14 mouse cellular contexts compared by ENCODE assay signal in the genomic region with DNA sequence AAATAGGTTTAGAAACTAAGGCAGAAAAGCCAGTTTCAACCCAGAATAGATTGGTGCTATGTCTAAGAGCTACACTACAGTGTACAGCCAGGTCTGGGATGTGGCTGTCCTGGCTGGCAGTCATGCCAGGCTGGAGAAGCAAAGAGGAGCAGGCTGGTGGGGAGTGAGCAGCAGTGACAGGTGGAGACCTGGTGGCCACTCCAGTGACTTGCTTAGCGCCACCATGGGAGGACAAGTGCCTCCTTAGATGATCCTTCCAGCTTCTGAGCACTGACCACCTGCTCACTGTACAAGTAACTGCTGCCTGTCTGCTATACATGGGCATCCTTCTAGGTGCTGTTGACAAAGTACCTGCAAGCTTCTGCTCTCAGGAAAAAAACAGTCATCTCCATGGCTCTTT. TPM values are rescaled to one million over a fixed set of nuclear protein-coding genes. Genes with fewer than 3 reads are reported as not detected.
DNase-seq lines count a peak whose midpoint lies in the region.
"Had no signal": no experiment of that assay in that cellular context is flagged by ENCODE, and none has a peak within 500 bp of the region (broad histone marks: within the 10 kb centered on the region; RNA-seq: fewer than 3 reads in every experiment).

No protein-coding gene starts in this region.

- intact Hi-C loops in heart, postnatal 10 days (cut with DNase I): no loop called here

- peak; percentile 80 for DNase-seq in heart, adult 11 months
- no peak for DNase-seq in heart, postnatal 10 days
- DNase-seq in brain, adult 2 months (ENCODE audit: low read depth, low spot score): peak; percentile 22
- peak; percentile 7 for DNase-seq in cerebellum, adult 8-10 months
- DNase-seq in cerebellum, postnatal 25 days: peak; percentile 54 to 68
- no peak for DNase-seq in right cerebral cortex, adult 2 months (ENCODE audit: low spot score in 2 of 2)
- no peak for DNase-seq in frontal cortex, postnatal 14 days (ENCODE audit: low spot score in 2 of 2)
- no peak for DNase-seq in thymus, postnatal 36 days
- DNase-seq: adrenal gland, adult 2 months; adrenal gland, postnatal 25 days; embryo, embryonic 11 days; gastrocnemius, postnatal 10 days; heart, adult 2 months; kidney, adult 8-10 months had no signal

RNA-seq across cellular contexts. Expression of gene Nfkb1, which starts 44.7 kb away (rescaled TPM):
- 10 to 100 TPM; 49.5 to 52.2 TPM for total RNA-seq in heart, postnatal 10 days (2021)

Comparison
In these comparisons a context has a peak if more than half of its experiments do, and no peak if none do; other contexts are left out.
1. DNase-seq: peak in heart, adult 11 months (single experiment), brain, adult 2 months (single experiment), cerebellum, adult 8-10 months (single experiment) and cerebellum, postnatal 25 days (2 of 2); none in heart, postnatal 10 days (0 of 2), right cerebral cortex, adult 2 months (0 of 2), frontal cortex, postnatal 14 days (0 of 2) and thymus, postnatal 36 days (0 of 2).